Mouse (Mus musculus) lung, postnatal 0 days (tissue): ENCODE results near the gene Rab4b. TPM values are rescaled to one million over a fixed set of nuclear protein-coding genes. Genes with fewer than 3 reads are reported as not detected.

Experiments
- ATAC-seq: fragments of 200-750 bp; cut with Nextera tagmentation; 2 replicates; pipeline ENCODE4 v1.8.0; 2017; ENCODE audit warnings: moderate library complexity
- DNase-seq: peaks from one replicate; pipeline ENCODE4 v3.0.0-alpha.2; 2016; ENCODE audit warnings: low spot score
- H3K27ac ChIP-seq: fragments of 300-500 bp; sonication (generic); 2 replicates; pipeline ENCODE4 v1.5.1; 2014; ENCODE audit warnings: antibody characterized with exemption, mild to moderate bottlenecking, low read length, mixed read lengths
- H3K27me3 ChIP-seq: fragments of 300-500 bp; sonication (generic); replicated peaks from 2 replicates; pipeline ENCODE4 v1.6.1; 2014; ENCODE audit warnings: low read length, mixed read lengths; ENCODE audit not compliant: insufficient read depth
- H3K36me3 ChIP-seq: fragments of 300-500 bp; sonication (generic); 2 replicates; pipeline ENCODE4 v1.6.1; 2014; ENCODE audit warnings: low read length, mixed read lengths; ENCODE audit not compliant: insufficient read depth
- H3K4me1 ChIP-seq: fragments of 300-500 bp; sonication (generic); 2 replicates; pipeline ENCODE4 v1.6.1; 2014; ENCODE audit warnings: antibody characterized with exemption, low read depth, low read length, mixed read lengths; ENCODE audit not compliant: insufficient read depth
- H3K4me2 ChIP-seq: fragments of 300-500 bp; sonication (generic); replicated peaks from 2 replicates; pipeline ENCODE4 v1.6.1; 2014; ENCODE audit warnings: low read depth, mild to moderate bottlenecking, low read length, moderate library complexity, mixed read lengths
- H3K4me3 ChIP-seq: fragments of 300-500 bp; sonication (generic); 2 replicates; pipeline ENCODE4 v1.5.1; 2014; ENCODE audit warnings: low read depth, low read length
- H3K9ac ChIP-seq: fragments of 300-500 bp; sonication (generic); replicated peaks from 2 replicates; pipeline ENCODE4 v1.6.1; 2014; ENCODE audit warnings: low read depth, mild to moderate bottlenecking
- H3K9me3 ChIP-seq: fragments of 300-500 bp; sonication (generic); 2 replicates; pipeline ENCODE4 v1.6.1; 2016; ENCODE audit warnings: low read length, mixed read lengths
- CTCF ChIP-seq: IDR thresholded peaks from 2 replicates; pipeline ENCODE4 v1.5.1; 2016; ENCODE audit warnings: antibody characterized with exemption, mild to moderate bottlenecking
- EP300 ChIP-seq: IDR thresholded peaks from 2 replicates; pipeline ENCODE4 v1.6.1; 2016; ENCODE audit warnings: antibody characterized with exemption, mild to moderate bottlenecking, control low read depth
- WGBS: fragments of 180-500 bp; shearing (Covaris S2); extraction: QIAGEN DNeasy Blood & Tissue Kit; methylation state at CpG from one replicate; pipeline ENCODE4 v1.1.7; 2014; 5-methylcytosine and 5-hydroxymethylcytosine counted together
- polyA plus RNA-seq: library from polyadenylated mRNA; unstranded; fragments of >200 nt; fragmentation: Nextera tagmentation; extraction: Ambion mirVana; gene quantifications from 2 replicates; pipeline ENCODE4 v1.2.1, GENCODE M21; 2015

The Rab4b gene
- polyA plus RNA-seq, 1 experiment from 2014 or later = 82.3 TPM

- no peaks in the 10 kb centered on the region for H3K36me3 ChIP-seq
- TF ChIP-seq CTCF = no peak
- TF ChIP-seq EP300 = no peak
- H3K4me3 ChIP-seq = no peak overlapping the region
- no peaks in the 10 kb centered on the region for H3K4me1 ChIP-seq
- no peaks in the 10 kb centered on the region for H3K9me3 ChIP-seq
- DNase-seq = no peak
- ATAC-seq = no peak
- H3K27me3 ChIP-seq = no peaks in the 10 kb centered on the region
- no peak overlapping the region for H3K4me2 ChIP-seq
- no peak overlapping the region for H3K9ac ChIP-seq
- no peak overlapping the region for H3K27ac ChIP-seq
- 35% methylated on average over 12 of the region's 12 CpGs for WGBS
Measured at GRCm38 (mm10) chr7:27133156-27133555, 45.5 kb downstream of the Rab4b start.

DNA sequence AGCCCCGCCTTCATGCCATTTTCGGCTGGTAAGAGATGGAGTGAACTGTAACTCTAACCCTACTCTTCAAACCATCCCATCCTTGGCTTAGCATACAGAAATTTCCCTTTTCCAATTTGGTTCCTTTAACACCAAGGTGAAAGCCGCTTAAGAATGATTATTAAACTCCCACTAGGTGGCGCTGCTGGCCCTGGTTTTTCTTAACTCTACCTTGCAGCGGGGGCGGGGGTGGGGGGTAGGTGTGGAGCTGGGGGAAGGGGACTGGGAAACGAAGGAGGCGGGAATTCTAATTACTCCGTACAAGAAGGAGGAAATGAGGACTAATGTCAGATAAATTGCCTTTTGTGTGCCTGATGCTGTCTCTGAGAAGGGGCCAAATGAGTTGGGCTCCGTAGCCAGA lies 46.1 kb downstream of the Rab4b start:
- TF ChIP-seq CTCF (peak; percentile 62), EP300 (no peak)
- H3K4me3 ChIP-seq = no peak overlapping the region
- no peaks in the 10 kb centered on the region for H3K36me3 ChIP-seq
- H3K27ac ChIP-seq = no peak overlapping the region
- peak; percentile 58 for DNase-seq
- 0 out of 2 replicates have a peak, but pooled peaks have one; percentile 17 for ATAC-seq
- H3K27me3 ChIP-seq = no peaks in the 10 kb centered on the region
- no peaks in the 10 kb centered on the region for H3K4me1 ChIP-seq
- no peak overlapping the region for H3K9ac ChIP-seq
- H3K9me3 ChIP-seq = no peaks in the 10 kb centered on the region
- 12% methylated on average over 10 of the region's 10 CpGs for WGBS
- H3K4me2 ChIP-seq = no peak overlapping the region

DNA sequence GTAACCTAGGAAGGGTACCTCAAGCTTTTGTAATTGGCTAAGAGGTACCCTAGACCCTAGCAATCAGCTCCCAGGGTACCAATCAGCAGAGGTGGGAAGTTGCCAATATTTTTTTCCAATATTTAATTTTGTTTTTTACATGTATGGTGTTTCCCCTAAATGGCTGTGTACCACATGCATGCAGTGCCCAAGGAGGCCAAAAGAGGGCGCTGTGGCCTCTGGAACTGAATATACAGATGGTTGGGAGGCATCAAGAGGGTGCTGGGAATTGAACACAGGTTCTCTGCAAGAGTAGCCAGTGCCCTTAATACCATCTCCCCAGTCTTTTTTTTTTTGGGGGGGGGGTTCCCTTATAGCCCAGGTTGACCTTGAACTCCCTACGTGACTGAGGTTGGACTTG lies 47.3 kb downstream of the Rab4b start:
- Histone ChIP-seq H3K27ac (no peak overlapping the region), H3K9ac (no peak overlapping the region), H3K4me2 (no peak overlapping the region), H3K36me3 (no peaks in the 10 kb centered on the region), H3K4me3 (no peak overlapping the region), H3K27me3 (no peaks in the 10 kb centered on the region), H3K4me1 (no peaks in the 10 kb centered on the region), H3K9me3 (no peaks in the 10 kb centered on the region)
- WGBS = 67% methylated on average over 2 of the region's 2 CpGs
- no peak for ATAC-seq
- DNase-seq = no peak
- TF ChIP-seq EP300 (no peak), CTCF (peak; percentile 22; the same call in 1 of the 2 replicates)

GRCm38 (mm10) chr7:27130521-27131370 lies 48.0 kb downstream of the Rab4b start:
- no peaks in the 10 kb centered on the region for H3K36me3 ChIP-seq
- no peaks in the 10 kb centered on the region for H3K27me3 ChIP-seq
- 87% methylated on average over 22 of the region's 22 CpGs for WGBS
- H3K9me3 ChIP-seq = no peaks in the 10 kb centered on the region
- no peak overlapping the region for H3K27ac ChIP-seq
- DNase-seq (no peak), ATAC-seq (no peak)
- no peaks in the 10 kb centered on the region for H3K4me1 ChIP-seq
- TF ChIP-seq EP300 (no peak), CTCF (no peak)
- no peak overlapping the region for H3K9ac ChIP-seq
- H3K4me3 ChIP-seq = no peak overlapping the region
- no peak overlapping the region for H3K4me2 ChIP-seq

DNA sequence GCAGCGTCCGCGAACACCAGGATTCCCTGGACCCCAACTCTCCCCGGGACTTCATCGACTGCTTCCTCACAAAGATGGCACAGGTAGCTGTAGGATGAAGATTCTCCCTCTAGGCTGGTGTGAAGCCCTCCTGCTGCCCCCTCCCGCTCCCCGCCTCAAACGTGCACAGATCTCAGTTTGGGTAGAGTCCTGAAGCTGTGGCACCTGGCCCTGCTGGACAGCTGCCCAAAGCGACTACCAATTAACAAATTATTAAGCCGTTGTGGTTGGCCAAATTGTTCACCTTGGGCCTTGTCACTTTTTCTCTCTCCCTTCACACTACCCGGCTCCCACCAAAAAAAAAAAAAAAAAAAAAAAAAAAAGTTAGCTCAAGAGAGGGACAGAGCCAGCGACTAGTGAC lies 48.9 kb downstream of the Rab4b start:
- no peak for ATAC-seq
- no peaks in the 10 kb centered on the region for H3K27me3 ChIP-seq
- no peak for DNase-seq
- H3K4me2 ChIP-seq = no peak overlapping the region
- H3K36me3 ChIP-seq = no peaks in the 10 kb centered on the region
- H3K27ac ChIP-seq = no peak overlapping the region
- H3K9ac ChIP-seq = no peak overlapping the region
- no peaks in the 10 kb centered on the region for H3K4me1 ChIP-seq
- 81% methylated on average over 12 of the region's 12 CpGs for WGBS
- H3K9me3 ChIP-seq = no peaks in the 10 kb centered on the region
- TF ChIP-seq CTCF (no peak), EP300 (no peak)
- no peak overlapping the region for H3K4me3 ChIP-seq

- Histone ChIP-seq H3K9ac (no peak overlapping the region), H3K36me3 (no peaks in the 10 kb centered on the region), H3K4me2 (no peak overlapping the region), H3K4me1 (no peaks in the 10 kb centered on the region), H3K4me3 (no peak overlapping the region), H3K9me3 (no peaks in the 10 kb centered on the region), H3K27me3 (no peaks in the 10 kb centered on the region), H3K27ac (no peak overlapping the region)
- DNase-seq (no peak), ATAC-seq (no peak)
- 55% methylated on average over 13 of the region's 13 CpGs for WGBS
- TF ChIP-seq EP300 = no peak
- no peak for TF ChIP-seq CTCF
Measured at GRCm38 (mm10) chr7:27128946-27129345, 49.8 kb downstream of the Rab4b start.
